Mouse (Mus musculus): ENCODE measurements around the gene Vps37b.
"Not testable (repeated sequence)": the region's sequence is repeated elsewhere in the genome, so short reads cannot be mapped to it uniquely, and the experiment has no call there.

The Vps37b gene

GRCm38 (mm10) chr5:124032001-124032508, at the start of gene Vps37b:
TSS of gene Vps37b (minus strand) at chr5:124032270.
- no peak for DNase-seq (ENCODE audit: low read depth, low spot score)

GRCm38 (mm10) chr5:124079880-124080279, 47.8 kb upstream of the Vps37b start:
- no peak for DNase-seq (ENCODE audit: low read depth, low spot score)

GRCm38 (mm10) chr5:124078794-124079416, 46.8 kb upstream of the Vps37b start:
- DNase-seq (ENCODE audit: low read depth, low spot score), result peak; percentile 72

- DNase-seq (ENCODE audit: low read depth, low spot score), result no peak
Measured at GRCm38 (mm10) chr5:124077856-124078460, 45.9 kb upstream of the Vps37b start.

- DNase-seq (ENCODE audit: low read depth, low spot score), result no peak
Measured at GRCm38 (mm10) chr5:124077241-124077640, 45.2 kb upstream of the Vps37b start.

GRCm38 (mm10) chr5:124076559-124076958, 44.5 kb upstream of the Vps37b start:
- DNase-seq (ENCODE audit: low read depth, low spot score), result no peak

GRCm38 (mm10) chr5:124075716-124076115, 43.6 kb upstream of the Vps37b start:
- no peak for DNase-seq (ENCODE audit: low read depth, low spot score)

GRCm38 (mm10) chr5:124074845-124075307, 42.8 kb upstream of the Vps37b start:
- no peak for DNase-seq (ENCODE audit: low read depth, low spot score)

GRCm38 (mm10) chr5:124073682-124074081, 41.6 kb upstream of the Vps37b start:
- no peak for DNase-seq (ENCODE audit: low read depth, low spot score)

- DNase-seq (ENCODE audit: low read depth, low spot score), result no peak
Measured at GRCm38 (mm10) chr5:124069657-124070056, 37.6 kb upstream of the Vps37b start.

GRCm38 (mm10) chr5:124062037-124062824, 30.2 kb upstream of the Vps37b start:
- no peak for DNase-seq (ENCODE audit: low read depth, low spot score)

GRCm38 (mm10) chr5:124059677-124060076, 27.6 kb upstream of the Vps37b start:
- no peak for DNase-seq (ENCODE audit: low read depth, low spot score)

GRCm38 (mm10) chr5:124058749-124059148, 26.7 kb upstream of the Vps37b start:
- DNase-seq (ENCODE audit: low read depth, low spot score), result peak; percentile 51

- no peak for DNase-seq (ENCODE audit: low read depth, low spot score)
Measured at GRCm38 (mm10) chr5:124056956-124057355, 24.9 kb upstream of the Vps37b start.

GRCm38 (mm10) chr5:124056219-124056618, 24.1 kb upstream of the Vps37b start:
- DNase-seq (ENCODE audit: low read depth, low spot score), result no peak

GRCm38 (mm10) chr5:124052641-124053040, 20.6 kb upstream of the Vps37b start:
- not testable (repeated sequence) for DNase-seq (ENCODE audit: low read depth, low spot score)

GRCm38 (mm10) chr5:124051899-124052491, 19.9 kb upstream of the Vps37b start:
- no peak for DNase-seq (ENCODE audit: low read depth, low spot score)

- DNase-seq (ENCODE audit: low read depth, low spot score), result no peak
Measured at GRCm38 (mm10) chr5:124050095-124051050, 18.3 kb upstream of the Vps37b start.

GRCm38 (mm10) chr5:124049249-124050045, 17.4 kb upstream of the Vps37b start:
- DNase-seq (ENCODE audit: low read depth, low spot score), result no peak
